Mouse (Mus musculus) CD8-positive naive resting alpha-beta T cell, adult 2 months (primary cell): ENCODE measurements around the gene Ndst2.

Experiments
- DNase-seq, 2 experiments: peaks; one replicate each; pipeline ENCODE4 v3.0.0; 2022; ENCODE audit warnings: low read depth in 2 of 2, low spot score in 2 of 2

Ndst2 gene

DNA sequence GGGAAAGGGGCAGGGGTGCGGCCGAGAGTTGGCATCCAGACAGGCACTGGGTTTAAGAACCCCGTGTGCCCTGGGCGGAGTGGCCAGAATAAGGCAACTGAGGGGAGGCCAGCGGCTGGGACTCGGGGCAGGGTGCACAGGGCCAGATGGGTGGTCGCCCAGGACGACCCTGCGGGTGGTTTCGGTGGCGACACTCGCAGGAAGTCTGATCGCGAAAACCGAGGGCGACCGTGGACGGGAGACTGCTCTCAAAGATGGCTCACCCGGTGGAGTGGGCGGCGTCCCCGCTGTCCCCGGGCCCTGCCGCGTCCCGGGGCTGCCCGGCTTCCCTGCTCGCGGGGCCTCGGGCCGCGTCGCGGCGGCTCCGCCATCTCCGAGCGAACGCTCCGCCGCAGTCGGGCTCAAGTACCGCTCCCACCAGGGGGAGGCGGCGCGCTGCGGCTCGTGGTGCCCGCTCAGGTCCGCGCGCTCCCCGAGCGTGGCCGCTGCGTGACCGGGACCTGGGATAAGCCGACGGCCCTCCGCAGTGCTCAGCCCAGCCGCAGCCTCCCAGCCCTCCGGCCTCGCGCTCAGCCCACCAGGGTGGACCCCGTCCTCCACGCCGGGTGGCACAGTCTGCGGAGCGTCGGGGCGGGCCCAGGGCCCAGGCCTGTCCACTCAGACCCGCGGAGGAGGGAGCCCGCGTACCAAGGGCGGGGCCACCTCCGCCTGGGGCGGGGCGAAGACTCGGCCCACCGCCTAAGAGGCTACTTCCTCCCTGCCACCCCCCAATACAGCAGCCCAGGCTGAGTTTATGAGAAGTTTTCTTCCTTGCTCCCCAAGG lies at the start of gene Ndst2:
Ndst2 (minus strand) TSS at position 611 of the 823 bp plus-strand sequence.
- peak; percentile 67 to 76 for DNase-seq

DNA sequence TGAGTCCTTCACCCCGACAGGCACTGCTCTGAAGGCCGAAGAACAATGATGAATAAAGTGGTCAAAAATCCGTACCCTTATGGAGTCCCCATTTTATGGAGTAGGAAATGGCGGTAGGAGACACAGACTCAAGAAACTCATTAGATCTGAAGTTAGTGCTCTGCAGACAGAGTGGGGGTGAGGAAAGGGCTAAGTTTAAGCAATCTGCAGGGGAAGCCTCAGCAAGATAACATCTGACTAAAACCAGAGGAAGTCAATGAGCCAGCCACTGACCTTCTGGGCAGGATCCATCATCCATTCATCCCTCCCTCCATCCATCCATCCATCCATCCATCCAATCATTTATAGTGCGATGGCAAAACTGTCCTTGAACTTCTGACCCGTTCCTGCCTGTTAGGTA lies 49.2 kb upstream of the Ndst2 start:
- DNase-seq = no peak

DNA sequence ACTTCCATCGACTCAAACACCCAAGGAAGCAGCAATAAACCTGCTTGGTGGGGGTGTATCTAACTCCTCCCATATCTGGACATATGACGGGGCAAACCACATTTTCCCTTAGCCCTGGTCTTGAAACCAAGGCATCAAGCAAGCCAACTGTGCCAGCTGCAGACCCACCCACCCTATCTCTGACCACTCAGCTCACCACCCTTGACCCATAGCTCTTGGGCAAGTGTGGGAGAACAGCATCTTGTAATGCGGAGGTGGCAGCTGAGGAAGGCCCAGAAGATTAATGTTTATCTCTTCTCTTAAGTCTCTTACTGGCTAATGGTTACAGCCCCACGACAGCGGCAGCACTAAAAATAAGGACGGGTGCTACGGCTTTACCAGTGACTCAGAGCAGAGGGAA lies 48.5 kb upstream of the Ndst2 start:
- no peak for DNase-seq

DNA sequence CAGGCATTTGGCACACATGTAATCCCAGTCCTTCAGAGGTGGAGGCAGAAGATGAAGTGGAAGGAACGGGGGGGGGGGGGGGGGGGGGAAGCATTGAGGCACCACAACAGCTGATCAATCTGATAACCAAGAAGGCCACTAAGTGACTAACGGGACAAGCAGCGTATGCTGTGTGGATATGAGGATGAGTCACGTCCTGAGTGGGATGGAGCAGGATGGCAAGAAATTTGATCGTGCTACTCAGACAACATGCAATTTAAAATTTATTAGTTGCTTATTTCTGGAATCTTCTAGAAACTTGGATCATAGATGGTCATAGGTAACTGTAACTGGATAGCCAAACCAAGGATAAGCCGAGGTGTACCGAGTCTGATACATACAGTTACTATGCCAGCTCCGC lies 45.9 kb upstream of the Ndst2 start:
- no peak for DNase-seq

DNA sequence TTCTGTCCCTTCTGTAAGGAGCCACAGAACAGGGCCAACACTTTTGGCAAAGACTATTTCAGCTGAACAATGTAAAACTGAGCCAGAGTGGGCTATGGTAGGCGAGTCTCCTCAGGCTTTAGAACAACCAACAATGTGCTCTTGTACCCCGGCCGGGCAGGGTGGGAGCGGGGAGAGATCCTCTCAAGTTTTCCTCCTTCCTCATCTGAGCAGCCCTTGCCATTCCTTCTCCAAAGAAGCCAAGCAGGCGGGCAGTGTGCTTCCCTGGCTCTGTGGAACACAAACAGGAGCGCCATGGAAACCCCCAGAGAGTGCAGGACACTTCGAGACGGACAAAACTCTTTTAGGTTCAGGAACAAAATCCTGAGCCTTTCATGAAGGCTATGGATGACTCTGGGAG lies 44.1 kb upstream of the Ndst2 start:
- DNase-seq = no peak

DNA sequence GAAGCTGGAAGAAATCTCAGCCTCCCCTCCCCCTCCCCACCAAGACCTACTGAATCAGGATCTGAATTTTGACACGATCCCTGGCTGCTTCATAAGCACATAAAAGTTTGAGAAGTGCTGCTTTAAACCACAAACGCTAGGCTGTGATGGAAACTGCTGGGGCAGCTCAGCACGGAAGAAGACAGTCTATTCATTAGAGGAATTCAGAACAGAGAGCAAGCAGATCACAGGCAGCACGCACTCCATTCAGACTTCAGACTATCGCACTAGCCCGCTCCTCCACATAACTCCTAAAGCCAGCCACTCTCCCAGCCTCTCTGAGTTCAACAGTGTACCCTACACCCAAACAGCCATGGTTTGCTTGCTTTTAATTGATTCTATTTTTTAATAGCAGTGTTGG lies 41.3 kb upstream of the Ndst2 start:
- no peak for DNase-seq

DNA sequence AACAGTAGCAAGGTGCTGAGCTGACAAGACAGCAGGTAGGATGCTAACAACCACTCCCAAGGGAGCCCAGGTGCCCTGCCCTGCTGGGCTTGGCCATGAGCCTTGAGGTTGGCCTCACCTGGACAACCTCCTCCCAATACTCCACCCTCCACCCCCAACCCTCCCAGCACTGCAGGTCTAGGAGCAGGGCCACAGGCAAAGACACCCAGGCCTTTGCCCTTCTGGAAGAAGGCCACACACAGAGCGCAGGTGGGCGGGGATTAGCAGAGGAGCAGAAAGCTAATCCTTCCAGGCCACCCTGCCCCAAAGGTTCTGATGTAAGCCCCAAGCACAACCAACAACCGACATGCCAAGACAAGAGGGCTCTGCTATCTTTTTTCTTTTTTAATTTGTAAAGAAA lies 39.0 kb upstream of the Ndst2 start:
- no peak for DNase-seq

DNA sequence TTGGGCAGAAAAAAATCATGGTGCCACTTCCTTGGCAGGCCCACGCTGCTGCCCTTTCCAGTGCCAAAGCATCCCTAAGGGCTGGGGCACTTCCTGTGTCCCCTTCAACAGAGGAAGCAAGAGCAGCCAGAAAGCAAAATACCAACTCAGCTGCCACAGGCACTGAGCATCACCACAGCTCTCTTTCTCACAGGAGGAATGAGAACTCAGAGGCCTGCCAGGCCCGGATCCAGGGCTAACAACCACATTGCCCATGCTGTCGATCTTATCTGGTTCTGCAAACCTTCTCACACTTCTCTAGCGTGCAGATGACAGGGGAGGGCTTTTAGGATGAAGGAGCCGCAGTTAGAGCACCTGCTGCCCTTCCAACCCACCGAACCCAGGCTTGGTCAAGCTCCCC lies 38.4 kb upstream of the Ndst2 start:
- DNase-seq = no peak

DNA sequence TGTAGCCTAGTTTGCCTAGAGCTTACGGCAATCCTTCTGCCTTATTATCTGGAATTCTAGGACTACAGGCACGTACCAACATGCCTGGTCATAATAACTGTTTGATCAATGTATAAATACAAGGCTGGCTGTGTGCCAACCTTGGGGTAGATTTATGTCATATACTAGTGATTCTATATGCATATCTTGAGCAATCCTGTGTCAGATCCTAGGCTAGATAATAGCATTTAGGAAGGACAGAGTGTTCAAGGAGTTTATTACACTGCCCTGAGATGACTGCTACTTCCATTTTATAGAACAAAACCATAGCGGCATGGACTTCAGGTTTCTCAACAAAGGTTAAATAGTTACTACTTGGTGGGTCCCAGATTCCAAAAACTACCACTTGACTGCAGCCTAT lies 37.6 kb upstream of the Ndst2 start:
- DNase-seq = no peak

DNA sequence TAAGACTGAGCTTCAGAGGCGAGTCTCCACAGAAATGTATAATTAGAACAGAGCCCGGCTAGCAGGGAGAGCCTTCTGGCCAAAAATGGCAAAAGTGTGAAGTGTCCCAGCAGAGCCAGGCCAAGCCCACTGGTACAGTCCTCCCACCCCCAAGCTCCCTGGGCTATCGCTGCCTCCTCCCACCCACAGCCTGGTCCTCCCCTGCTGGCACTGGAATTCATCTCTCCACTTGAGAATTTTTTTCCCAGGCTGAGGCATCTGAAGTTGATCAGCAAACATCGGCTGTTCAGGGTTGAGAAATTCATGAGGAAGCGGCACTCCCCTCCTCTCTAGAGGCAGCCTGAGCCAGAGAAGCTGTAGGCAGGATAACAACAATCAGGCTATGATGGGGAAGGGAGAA lies 34.2 kb upstream of the Ndst2 start:
- no peak for DNase-seq

DNA sequence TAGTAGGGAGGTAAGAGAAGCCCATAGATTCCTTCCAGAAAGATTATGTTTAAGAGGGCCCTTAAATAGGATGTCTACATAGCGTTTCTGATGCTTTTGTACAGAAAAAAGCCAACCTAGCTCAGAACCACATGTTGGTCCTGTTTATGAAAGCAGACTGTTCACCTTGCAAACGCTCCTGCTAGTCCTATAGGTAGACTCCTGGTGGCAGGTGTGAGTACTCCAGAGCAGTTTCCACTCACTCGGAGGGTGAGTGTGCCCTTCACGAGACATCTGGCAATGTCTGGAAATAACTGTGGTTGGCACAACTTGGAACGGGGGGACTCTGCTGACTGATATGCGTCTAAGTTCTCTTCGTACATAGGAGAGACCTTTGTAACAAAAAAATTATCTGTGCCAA lies 33.6 kb upstream of the Ndst2 start:
- no peak for DNase-seq

DNA sequence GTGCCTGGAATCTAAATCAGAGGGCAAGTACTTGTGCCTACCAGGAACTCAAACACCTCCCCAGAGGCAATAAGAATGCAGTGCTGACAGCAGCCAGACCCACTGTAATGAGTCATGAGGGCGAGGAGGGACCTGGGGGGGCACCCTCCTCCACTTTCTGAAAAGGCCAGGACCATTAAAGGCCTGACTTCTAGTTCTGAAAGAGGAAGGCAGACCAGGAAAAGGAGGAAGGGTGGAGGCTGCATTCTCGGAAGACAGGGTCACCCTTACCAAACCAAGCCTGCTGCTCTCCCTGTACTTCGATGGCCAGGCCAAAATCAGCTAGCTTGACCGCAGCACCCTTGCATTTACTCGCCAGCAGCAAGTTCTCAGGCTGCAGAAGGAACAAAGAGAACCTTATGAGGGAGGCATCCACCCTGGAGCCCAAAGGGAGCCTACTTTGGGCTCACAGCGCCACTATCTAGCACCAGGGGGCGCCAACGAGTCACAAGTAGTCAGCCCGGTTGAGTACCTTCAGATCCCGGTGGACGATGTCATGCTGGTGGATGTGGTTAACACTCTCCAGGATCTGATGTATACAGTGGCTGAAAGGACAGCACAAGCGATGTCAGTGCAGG lies 31.4 kb upstream of the Ndst2 start:
- DNase-seq = peak; percentile 79 to 84

DNA sequence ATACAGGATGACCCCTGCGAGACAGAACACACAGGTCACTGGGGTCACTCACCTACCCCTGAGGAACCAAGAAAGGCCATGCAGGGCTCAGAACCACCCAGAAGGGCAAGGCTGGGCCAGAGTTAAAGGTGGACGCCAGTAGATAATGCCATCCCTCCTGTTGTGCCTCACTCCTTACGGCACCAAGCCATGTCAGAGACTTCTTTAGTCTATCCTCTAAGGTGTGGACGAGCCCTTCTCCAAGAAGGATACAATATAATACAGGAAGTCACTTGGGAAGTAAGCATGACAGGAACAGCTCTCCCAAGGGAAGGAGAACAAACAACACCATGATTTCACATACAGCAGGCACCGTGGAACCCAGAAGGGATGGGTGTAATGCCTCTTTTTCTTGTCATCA lies 30.6 kb upstream of the Ndst2 start:
- DNase-seq = no peak

DNA sequence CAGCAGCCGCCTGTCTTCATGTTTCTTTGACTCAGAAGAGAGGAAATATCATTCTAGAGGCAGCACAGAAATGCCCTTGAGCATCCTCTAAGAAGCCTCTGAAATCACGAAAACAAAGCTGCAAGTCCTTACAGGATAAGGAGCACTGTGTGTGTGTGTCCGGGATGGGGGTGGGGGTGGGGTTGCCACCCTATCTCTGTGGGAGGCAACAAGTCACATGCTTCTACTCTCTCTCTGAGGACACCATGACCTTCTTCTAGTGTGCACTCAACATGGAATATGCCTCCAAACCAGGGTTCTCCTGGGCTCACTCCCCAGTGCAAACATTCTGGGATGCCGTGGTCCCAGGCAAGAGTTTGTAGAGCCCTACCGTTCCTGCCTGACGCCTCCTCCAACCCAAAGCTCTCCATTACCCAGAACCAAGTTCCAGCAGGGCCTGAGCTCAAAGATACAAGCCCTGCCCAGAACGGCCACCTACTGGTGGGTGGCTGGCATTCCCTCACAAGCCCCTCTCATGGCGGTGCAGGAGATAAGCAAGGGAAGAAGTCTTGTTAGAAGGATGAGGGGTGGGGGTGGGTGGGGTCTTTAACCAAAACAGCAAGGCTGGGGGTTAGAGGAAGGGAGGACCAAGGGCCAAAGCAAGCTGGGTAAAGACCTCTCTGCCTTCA lies 24.5 kb upstream of the Ndst2 start:
- DNase-seq = no peak

DNA sequence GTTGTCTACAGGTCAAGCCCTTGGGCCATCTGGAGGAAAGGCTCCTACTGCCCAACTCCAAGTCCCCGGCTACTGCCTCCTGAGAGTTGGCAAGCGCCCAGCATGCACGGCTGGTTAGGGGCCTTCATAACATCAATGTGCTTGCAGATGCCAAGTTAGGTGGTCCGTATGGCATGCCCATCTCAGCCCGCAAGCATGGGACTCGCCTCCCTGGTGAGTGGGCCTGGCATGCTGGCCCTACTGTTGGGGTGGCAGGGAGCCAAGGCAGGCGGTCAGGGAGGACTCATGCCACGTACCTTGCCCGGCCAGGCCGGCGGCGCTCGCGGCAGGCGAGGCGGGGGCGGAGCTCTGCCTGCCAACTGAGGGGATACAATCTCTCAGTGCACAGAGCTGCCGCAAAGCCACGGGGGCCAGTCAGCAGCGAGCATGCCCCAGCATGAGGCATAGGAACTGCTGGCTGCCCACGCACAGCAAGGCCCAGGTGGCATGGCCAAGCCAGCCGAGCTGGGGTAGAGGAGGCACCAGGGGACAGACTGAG lies 23.1 kb upstream of the Ndst2 start:
- DNase-seq = no peak

DNA sequence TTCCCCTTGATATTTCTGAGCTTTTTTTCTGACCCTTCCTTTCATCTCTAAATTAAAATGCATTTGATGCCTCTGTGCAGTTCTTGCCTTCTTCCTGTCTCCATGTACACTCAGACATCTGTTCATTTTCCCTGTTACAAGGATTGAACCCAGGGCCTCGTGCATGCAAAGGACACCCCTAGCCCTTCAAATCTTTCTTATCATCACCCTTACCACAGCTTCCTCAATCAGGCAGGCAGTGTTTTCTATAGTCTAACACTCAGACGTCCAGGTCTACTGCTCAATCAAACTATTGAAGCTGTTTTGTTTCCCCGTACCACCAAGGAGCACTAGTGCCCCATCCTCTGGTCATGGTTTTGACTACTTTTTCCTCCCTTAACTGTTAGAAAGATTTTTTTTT lies 19.4 kb upstream of the Ndst2 start:
- no peak for DNase-seq

DNA sequence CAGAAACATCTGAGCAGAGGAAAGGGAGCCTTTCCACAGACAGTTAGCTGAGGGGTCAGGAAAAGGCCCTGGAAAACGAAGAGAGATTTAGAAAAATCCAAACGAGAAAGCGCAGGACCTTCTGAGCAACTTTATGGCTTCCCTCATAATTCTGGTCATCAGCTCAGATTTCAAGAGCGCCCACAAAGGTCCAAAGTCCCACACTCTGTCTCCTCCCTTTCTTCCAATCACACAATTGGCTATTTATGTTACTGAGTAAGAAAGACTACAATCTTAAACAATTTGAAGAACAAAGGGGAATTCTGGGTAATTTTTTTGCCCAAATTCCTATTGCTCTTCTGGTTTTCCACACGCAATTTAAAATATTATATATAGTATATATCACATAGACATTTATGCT lies 16.1 kb upstream of the Ndst2 start:
- no peak for DNase-seq

DNA sequence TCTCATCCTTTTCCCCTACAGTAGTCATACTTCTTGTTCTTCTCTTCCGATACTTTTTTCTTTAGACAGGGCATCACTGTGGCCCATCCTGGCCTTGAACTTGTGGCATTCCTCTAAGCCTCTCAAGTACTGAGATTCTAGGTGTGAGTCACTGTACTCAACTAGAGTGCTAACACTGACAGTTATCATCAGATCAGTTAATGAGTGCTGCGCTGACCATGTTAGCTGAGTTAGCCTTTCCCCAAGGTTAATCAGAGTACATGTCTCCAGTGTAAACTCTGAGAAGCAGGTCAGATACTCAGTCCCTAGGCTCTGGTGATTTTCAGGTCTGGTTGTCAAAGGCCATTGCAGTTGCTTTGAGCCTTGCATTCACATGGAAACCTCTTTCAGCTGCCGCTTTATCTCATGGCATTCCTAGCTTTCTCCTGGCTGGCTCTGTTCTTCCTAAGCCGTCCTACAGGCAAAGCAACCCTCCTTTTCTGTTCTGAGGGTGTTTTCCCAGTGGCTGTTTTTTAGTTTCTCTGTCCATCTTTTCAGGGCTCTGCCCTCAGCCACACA lies 15.2 kb upstream of the Ndst2 start:
- DNase-seq = no peak

DNA sequence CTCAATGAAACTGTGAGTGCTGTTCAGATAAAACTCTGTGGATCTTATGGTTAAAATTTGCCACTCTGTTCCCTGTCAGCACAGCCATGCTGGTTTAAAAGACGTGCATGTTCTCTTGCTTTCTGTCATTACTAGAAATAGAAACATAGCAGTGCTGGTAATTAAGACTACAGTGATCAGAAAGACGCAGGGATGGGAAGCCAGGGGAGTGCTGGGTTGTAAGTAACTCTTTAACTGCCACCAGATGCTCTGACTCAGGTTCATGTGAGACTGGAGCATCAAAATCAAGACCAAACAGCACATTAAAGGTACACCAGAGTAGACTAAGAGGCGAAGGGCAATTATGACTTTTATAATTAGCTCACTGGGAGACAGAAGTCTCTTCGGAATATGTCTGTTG lies 14.0 kb upstream of the Ndst2 start:
- no peak for DNase-seq

DNA sequence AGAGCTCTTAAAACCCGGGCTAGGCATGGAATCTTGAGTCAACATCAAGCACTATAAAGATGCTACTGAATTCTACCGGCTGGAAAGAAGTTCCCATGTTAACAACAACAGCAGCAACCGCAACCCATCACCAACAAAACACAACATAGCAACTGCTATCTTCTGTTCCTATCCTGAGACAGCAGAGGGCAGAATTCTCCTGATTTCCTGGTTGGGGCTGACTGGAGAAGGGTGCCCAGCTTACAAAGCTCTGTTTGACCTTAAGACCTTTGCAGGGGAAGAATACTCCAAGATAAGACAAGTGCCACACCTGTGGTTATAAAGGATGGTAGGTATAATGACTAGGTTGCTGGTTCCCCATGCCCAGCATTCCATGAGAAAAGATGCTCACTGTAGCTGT lies 12.6 kb upstream of the Ndst2 start:
- DNase-seq = no peak

DNA sequence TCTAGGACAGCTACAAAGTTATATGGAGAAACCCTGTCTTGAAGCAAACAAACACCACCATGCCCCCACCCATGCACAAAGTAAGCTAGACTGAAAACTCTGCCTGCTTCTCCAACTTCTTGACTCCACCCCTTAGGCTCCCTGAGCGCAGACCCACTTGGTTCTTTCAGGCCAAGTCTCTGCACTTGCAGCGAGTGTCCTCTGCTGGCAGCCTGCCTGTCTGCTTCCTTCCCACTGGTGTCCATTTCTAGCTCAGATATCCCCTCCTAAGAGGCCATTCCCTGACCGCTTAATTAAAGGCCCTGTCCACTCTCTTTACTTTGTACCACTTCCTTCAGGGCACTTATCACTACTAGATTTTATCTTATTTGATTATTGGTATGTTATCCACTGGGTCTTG lies 9.3 kb upstream of the Ndst2 start:
- DNase-seq = no peak

DNA sequence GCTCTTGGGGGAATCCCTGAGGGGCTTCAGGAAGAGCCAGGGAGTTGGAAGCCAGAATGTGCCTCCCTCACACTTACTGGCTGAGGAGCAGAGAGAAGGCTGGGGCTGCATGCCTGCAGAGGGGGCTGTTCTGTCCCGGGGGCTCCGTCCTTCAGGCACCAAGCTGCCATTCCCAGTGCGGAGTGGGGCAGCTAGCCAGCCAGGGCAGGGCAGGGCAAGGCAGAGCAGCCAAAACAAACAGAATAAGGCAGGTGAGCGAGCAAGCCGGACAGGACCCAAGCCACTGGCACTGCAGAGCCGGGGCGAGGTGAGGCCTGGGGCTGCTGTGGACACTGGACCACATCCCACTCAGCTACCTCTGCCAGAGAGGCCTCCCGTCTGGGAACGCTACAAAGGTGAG lies 6.9 kb upstream of the Ndst2 start:
- DNase-seq = no peak
